Mouse (Mus musculus) limb, embryonic 14.5 days (tissue): Measurements from ENCODE around the gene Phkg2. TPM values are rescaled to one million over a fixed set of nuclear protein-coding genes. Genes with fewer than 3 reads are reported as not detected.

ENCODE experiments used
- ATAC-seq: fragments of 200-750 bp; cut with Nextera tagmentation; 2 replicates; pipeline ENCODE4 v1.8.0; 2017; ENCODE audit warnings: low read depth, moderate number of reproducible peaks, moderate TSS enrichment; ENCODE audit not compliant: low FRiP score
- DNase-seq: peaks from one replicate; pipeline ENCODE4 v3.0.0-alpha.2; 2015; ENCODE audit warnings: low spot score
- H3K27ac ChIP-seq: fragments of 300-500 bp; sonication (generic); replicated peaks from 2 replicates; pipeline ENCODE4 v1.5.1; 2014; ENCODE audit warnings: low read depth, mild to moderate bottlenecking, low read length, moderate library complexity, mixed read lengths
- H3K27me3 ChIP-seq: fragments of 300-500 bp; sonication (generic); 2 replicates; pipeline ENCODE4 v1.6.1; 2014; ENCODE audit warnings: low read length, mixed read lengths; ENCODE audit not compliant: control insufficient read depth, insufficient read depth
- H3K36me3 ChIP-seq: fragments of 300-500 bp; sonication (generic); 2 replicates; pipeline ENCODE4 v1.6.1; 2014; ENCODE audit warnings: mild to moderate bottlenecking, low read length, moderate library complexity, mixed read lengths; ENCODE audit not compliant: control insufficient read depth, insufficient read depth
- H3K4me1 ChIP-seq: fragments of 300-500 bp; sonication (generic); 2 replicates; pipeline ENCODE4 v1.6.1; 2014; ENCODE audit warnings: antibody characterized with exemption, low read length, mixed read lengths; ENCODE audit not compliant: control insufficient read depth, insufficient read depth
- H3K4me2 ChIP-seq: fragments of 300-500 bp; sonication (generic); replicated peaks from 2 replicates; pipeline ENCODE4 v1.6.1; 2014; ENCODE audit warnings: low read depth, mild to moderate bottlenecking, low read length, moderate library complexity; ENCODE audit not compliant: severe bottlenecking
- H3K4me3 ChIP-seq: fragments of 300-500 bp; sonication (generic); replicated peaks from 2 replicates; pipeline ENCODE4 v1.5.1; 2014; ENCODE audit warnings: low read length
- H3K9ac ChIP-seq: fragments of 300-500 bp; sonication (generic); 2 replicates; pipeline ENCODE4 v1.6.1; 2014; ENCODE audit warnings: mild to moderate bottlenecking, low read depth, low read length, moderate library complexity; ENCODE audit not compliant: severe bottlenecking
- H3K9me3 ChIP-seq: fragments of 300-500 bp; sonication (generic); 2 replicates; pipeline ENCODE4 v1.6.1; 2016; ENCODE audit warnings: low read length; ENCODE audit not compliant: control insufficient read depth
- POLR2A ChIP-seq: fragments of 200-500 bp; IDR thresholded peaks from 2 replicates; pipeline ENCODE4 v1.8.0; 2012; ENCODE audit warnings: inconsistent platforms, mild to moderate bottlenecking, moderate library complexity, borderline replicate concordance; ENCODE audit not compliant: insufficient read depth, insufficient read length; ENCODE audit errors: extremely low read depth
- WGBS: fragments of 180-500 bp; shearing (Covaris S2); extraction: QIAGEN DNeasy Blood & Tissue Kit; methylation state at CpG from one replicate; pipeline ENCODE4 v1.1.7; 2014; 5-methylcytosine and 5-hydroxymethylcytosine counted together
- polyA plus RNA-seq, 2 experiments: library from polyadenylated mRNA; depleted of rRNA in 1 of 2; stranded (reverse) in 1 of 2; unstranded in 1 of 2; fragments of >200 nt; fragmentation: Nextera tagmentation in 1 of 2; extraction: Ambion mirVana in 1 of 2; gene quantifications; 2 replicates each; pipeline versions ENCODE4 v1.2.1 to v1.2.3; 2012 to 2014

The Phkg2 gene
- polyA plus RNA-seq, 2 experiments: 36.3 to 99.1 TPM

DNA sequence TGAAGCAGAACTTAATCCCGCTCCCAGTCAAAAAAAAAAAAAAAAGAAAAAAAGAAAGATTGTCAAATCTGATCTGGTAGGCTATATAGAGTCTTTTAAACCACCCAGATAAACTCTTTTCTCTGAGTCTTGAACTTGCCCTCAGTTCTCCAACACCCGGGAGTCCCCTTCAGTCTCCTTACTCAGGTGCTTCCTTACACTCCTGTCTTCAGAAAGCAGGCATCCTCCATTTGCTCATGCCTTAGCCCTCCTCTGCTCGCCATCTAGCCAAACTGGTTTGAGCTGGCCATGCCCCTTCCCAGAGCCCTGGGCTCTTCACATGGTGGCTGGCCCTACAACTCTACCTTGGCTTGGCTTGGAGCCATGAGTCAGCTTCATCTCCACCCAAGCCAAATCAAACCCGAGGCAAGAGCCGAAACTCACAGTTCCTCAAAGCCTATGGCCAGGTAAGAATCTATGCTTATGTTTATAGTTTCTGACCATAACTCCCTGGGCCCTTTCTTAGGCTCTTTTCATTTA, 11.7 kb upstream of the Phkg2 start, which contains the start of gene Tmem265:
TSS of gene Tmem265 (plus strand) at position 51 of the 519 bp plus-strand sequence.
- WGBS: 93% methylated on average over 5 of the region's 5 CpGs
- Histone ChIP-seq H3K36me3 (peaks cover 76% of the 10 kb centered on the region), H3K9ac (no peak within 1 kb of the TSS), H3K27ac (no peak within 1 kb of the TSS), H3K4me2 (no peak within 1 kb of the TSS), H3K27me3 (no peaks in the 10 kb centered on the region), H3K4me3 (no peak within 1 kb of the TSS), H3K9me3 (no peaks in the 10 kb centered on the region), H3K4me1 (no peaks in the 10 kb centered on the region)
- no peak for ATAC-seq
- TF ChIP-seq POLR2A: no peak
- DNase-seq: no peak

DNA sequence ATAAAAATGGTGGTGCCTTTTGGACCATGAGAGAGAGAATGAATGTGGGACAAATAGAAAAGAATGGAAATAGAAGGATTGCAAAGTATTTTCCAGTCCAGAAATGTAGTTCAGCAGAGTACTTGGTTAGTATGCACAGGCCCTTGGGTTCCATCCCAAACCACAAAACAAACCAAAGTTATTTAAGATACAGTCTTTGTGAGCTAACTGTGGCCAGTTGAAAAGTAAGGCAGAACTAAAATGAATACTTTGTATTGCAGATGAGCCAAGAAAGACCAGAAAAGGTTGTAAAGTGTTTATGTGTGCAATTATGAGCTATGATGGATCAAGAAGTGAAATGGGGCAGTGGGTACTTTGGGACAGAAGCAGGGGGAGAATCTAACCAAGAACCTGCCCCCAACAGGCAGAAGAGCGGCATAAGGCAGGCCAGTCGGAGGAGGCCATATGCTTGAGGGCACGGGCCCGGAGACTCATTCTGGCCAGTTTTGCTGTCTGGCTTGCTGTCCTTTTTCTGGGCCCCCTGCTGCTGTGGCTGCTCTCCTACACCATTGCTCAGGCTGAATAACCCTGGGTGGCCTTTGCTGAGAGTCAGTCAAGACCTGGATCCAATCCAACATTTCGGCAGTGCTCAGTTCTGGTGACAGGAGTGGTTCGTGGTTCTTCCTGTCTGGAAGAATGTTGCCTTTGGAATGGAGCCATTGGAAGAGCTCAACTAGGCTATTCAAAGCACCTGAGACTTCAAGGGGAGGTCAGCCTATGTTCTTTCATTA, 8.6 kb upstream of the Phkg2 start:
- no peaks in the 10 kb centered on the region for H3K27me3 ChIP-seq
- peaks cover 65% of the 10 kb centered on the region for H3K36me3 ChIP-seq
- H3K4me1 ChIP-seq: no peaks in the 10 kb centered on the region
- H3K4me3 ChIP-seq: no peak overlapping the region
- 74% methylated on average over 6 of the region's 6 CpGs for WGBS
- no peak overlapping the region for H3K9ac ChIP-seq
- no peaks in the 10 kb centered on the region for H3K9me3 ChIP-seq
- ATAC-seq (no peak), DNase-seq (peak; percentile 17)
- no peak overlapping the region for H3K4me2 ChIP-seq
- H3K27ac ChIP-seq: no peak overlapping the region
- TF ChIP-seq POLR2A: no peak

DNA sequence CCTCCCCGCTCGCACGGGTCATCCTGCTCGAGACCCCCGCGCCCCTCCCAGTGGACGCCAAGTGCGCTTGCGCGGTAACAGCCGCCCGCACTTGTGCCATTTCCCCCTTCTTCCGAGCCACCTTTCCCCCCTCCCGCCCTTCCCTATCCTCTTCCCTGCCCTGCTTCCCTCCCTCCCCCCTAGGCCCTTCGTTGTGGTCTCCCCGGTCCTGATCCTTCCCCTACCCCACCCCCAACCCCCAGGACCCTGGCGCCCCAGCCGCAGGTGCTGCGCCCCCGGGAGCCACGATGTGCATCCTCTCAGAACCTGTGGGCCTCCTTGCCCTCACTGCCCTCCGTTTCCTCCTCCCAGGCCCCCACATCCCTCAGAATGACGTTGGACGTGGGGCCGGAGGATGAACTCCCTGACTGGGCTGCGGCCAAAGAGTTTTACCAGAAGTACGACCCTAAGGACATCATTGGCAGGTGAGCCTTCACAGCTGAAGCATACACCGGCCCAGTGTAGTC, 416 bp downstream of the Phkg2 start:
- TF ChIP-seq POLR2A: no peak
- peak overlapping the region; percentile 78 for H3K9ac ChIP-seq
- H3K4me1 ChIP-seq: peaks cover 18% of the 10 kb centered on the region
- H3K36me3 ChIP-seq: peaks cover 28% of the 10 kb centered on the region
- H3K27me3 ChIP-seq: no peaks in the 10 kb centered on the region
- H3K4me2 ChIP-seq: peak overlapping the region; percentile 89
- H3K9me3 ChIP-seq: no peaks in the 10 kb centered on the region
- 2% methylated on average over 26 of the region's 28 CpGs for WGBS
- peak overlapping the region; percentile 72 for H3K4me3 ChIP-seq
- ATAC-seq (peak; percentile 63), DNase-seq (no peak)
- H3K27ac ChIP-seq: peak overlapping the region; percentile 55

DNA sequence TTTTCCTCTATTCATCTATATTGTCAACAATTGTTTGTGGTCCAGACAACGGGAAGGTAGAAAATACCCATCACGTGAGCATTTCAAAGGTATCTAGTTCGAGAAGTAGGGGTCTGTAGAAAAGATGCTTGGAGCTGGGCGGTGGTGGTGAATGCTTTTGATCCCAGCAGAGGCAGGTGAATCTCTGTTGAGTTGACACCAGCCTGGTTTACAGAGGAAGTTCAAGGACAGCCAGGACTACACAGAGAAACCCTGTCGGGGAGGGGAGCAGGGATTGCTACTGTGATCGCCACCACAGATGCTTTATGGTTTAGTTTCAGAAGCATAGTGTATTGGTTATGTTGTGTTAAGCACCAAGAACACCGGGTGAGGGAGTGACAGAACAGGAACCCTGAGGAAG, 975 bp downstream of the Phkg2 start:
- Histone ChIP-seq H3K9ac (peak overlapping the region; percentile 78), H3K4me3 (peak overlapping the region; percentile 72), H3K27me3 (no peaks in the 10 kb centered on the region), H3K27ac (0 out of 2 replicates have a peak overlapping the region, but pooled peaks have one; percentile 55), H3K4me1 (peaks cover 18% of the 10 kb centered on the region), H3K4me2 (peak overlapping the region; percentile 89), H3K9me3 (no peaks in the 10 kb centered on the region), H3K36me3 (peaks cover 29% of the 10 kb centered on the region)
- WGBS: 24% methylated on average over 7 of the region's 7 CpGs
- DNase-seq: no peak
- no peak for TF ChIP-seq POLR2A
- ATAC-seq: no peak

DNA sequence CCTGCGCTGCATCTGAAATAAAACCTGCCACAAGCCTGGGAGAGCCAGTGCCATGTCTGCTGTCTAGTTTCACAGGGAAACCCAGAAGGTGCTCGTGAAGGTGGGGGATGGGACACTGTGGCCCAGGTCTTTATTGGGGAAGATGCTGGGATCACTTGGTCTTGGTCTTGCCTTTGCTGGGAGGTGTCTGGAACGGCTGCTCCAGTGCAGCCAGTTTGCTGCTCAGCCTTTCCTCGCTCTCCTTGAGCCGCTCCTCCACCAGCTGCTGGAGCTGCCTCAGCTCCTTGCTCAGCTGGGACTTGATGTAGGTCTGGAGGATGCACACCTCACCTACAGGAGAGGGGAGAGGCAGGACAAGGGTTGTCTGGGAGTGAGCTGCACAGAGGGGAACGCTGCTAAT, 10.1 kb downstream of the Phkg2 start:
- no peak for DNase-seq

More for the DNA sequence above, 10.1 kb downstream of the Phkg2 start:
- no peaks in the 10 kb centered on the region for H3K9me3 ChIP-seq
- TF ChIP-seq POLR2A: no peak
- no peak overlapping the region for H3K4me3 ChIP-seq
- H3K27me3 ChIP-seq: no peaks in the 10 kb centered on the region
- no peak overlapping the region for H3K9ac ChIP-seq
- no peak overlapping the region for H3K27ac ChIP-seq
- WGBS: 91% methylated on average over 6 of the region's 6 CpGs
- H3K36me3 ChIP-seq: peaks cover 67% of the 10 kb centered on the region
- H3K4me1 ChIP-seq: peaks cover 5% of the 10 kb centered on the region; the same call in 1 of the 2 replicates
- no peak overlapping the region for H3K4me2 ChIP-seq
- no peak for ATAC-seq
